Mouse (Mus musculus) erythroblast, embryonic 14.5 days (primary cell): ENCODE measurements around the gene Vrk2.
A peak's percentile ranks its signal among the peaks of the same experiment; 100 is the strongest.

Experiments
- GATA1 ChIP-seq: IDR thresholded peaks from 2 replicates; pipeline ENCODE4 v1.6.1; 2012; ENCODE audit warnings: low read length, inconsistent platforms, mixed read lengths
- TAL1 ChIP-seq: IDR thresholded peaks from 3 replicates; pipeline ENCODE4 v1.6.1; 2012; ENCODE audit warnings: low read length, inconsistent platforms, mixed read lengths

GRCm38 (mm10) chr11:26533828-26534119, 60.0 kb downstream of the Vrk2 start:
- TF ChIP-seq GATA1 (peak; percentile 25; the same call in 1 of the 2 replicates), TAL1 (peak; percentile 49; the same call in 2 of the 3 replicates)
